Mouse (Mus musculus) brain, embryonic 14.5 days (tissue): ENCODE data around the gene Gm9833. TPM values are rescaled to one million over a fixed set of nuclear protein-coding genes. Genes with fewer than 3 reads are reported as not detected.
"Not testable (repeated sequence)": the region's sequence is repeated elsewhere in the genome, so short reads cannot be mapped to it uniquely, and the experiment has no call there.

Experiments used
- DNase-seq: peaks from one replicate; pipeline ENCODE4 v3.0.0-alpha.2; 2011; ENCODE audit warnings: low read depth
- CTCF ChIP-seq: fragments of 200-500 bp; IDR thresholded peaks from 2 replicates; pipeline ENCODE4 v1.5.1; 2012; ENCODE audit warnings: inconsistent platforms, mild to moderate bottlenecking, moderate library complexity, borderline replicate concordance; ENCODE audit not compliant: insufficient read depth, insufficient read length; ENCODE audit errors: extremely low read depth
- POLR2A ChIP-seq: fragments of 200-500 bp; IDR thresholded peaks from 2 replicates; pipeline ENCODE4 v1.6.1; 2012; ENCODE audit warnings: mild to moderate bottlenecking, inconsistent platforms, borderline replicate concordance; ENCODE audit not compliant: poor library complexity, insufficient read depth, insufficient read length, severe bottlenecking; ENCODE audit errors: extremely low read depth
- polyA plus RNA-seq: library from polyadenylated mRNA; depleted of rRNA; stranded (reverse); fragments of >200 nt; gene quantifications from 2 replicates; pipeline ENCODE4 v1.2.3, GENCODE M21; 2012; rRNA removed

Gm9833 gene
- polyA plus RNA-seq, result 6.0 and 11.8 TPM in 2 replicates

DNA sequence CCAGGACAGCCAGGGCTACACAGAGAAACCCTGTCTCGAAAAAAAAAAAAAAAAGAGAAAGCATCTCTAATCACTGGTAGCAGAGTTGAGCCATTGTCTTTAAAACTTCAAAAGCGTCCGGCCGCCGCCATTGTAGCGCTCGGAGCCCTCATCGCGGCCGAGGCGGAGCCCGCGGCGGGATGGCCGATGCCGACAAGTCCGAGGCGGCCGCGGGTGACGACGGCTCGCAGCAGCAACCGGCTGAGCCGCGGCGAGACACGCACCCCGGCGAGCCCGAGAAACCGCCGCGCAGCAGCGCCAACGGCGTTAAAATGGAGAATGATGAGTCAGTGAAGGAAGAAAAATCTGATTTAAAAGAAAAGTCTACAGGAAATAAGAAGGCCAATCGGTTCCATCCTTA lies at the start of gene Gm9833:
Gm9833 (plus strand) TSS at position 117 of the 400 bp plus-strand sequence.
- DNase-seq, result not testable (repeated sequence)

DNA sequence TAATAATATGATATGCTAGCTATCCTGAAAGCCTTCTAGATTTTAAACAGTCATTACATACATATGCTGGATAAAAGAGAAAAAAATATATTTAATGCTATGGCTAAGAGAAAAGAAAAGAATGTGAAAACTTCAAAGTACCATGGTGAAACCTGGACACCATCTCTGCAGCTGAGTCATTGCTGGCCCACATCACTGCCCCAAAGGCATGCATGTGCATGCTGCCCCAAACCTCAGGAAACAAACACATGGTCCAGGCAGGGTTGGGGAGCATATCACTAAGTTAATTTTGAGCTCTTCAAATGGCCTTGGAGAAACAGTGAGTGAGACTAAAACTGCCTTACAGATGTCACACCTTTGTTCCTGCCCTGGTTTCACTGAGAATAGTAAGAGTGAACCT lies 17.8 kb upstream of the Gm9833 start:
- DNase-seq, result no peak
- no peak for TF ChIP-seq CTCF
- no peak for TF ChIP-seq POLR2A

DNA sequence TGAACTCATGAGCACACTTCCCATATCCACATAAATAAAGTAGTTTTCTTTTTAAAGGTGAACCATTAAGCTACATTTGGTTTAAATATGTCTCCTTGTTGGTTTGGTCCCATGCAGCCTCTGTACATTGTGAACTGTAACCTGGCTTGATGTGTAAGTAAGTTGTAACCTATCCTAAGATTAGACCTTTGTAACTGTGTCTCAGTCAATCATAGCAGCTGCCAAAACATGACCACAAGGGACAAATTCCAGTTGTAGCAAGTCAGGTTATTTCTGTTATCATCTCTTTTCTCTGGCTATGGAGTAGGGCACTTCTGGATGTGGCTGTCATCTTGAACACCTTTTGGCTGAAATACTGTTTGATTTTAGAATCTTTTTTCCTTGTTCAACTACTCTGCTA lies 12.1 kb upstream of the Gm9833 start:
- TF ChIP-seq POLR2A (no peak), CTCF (no peak)
- DNase-seq, result no peak

DNA sequence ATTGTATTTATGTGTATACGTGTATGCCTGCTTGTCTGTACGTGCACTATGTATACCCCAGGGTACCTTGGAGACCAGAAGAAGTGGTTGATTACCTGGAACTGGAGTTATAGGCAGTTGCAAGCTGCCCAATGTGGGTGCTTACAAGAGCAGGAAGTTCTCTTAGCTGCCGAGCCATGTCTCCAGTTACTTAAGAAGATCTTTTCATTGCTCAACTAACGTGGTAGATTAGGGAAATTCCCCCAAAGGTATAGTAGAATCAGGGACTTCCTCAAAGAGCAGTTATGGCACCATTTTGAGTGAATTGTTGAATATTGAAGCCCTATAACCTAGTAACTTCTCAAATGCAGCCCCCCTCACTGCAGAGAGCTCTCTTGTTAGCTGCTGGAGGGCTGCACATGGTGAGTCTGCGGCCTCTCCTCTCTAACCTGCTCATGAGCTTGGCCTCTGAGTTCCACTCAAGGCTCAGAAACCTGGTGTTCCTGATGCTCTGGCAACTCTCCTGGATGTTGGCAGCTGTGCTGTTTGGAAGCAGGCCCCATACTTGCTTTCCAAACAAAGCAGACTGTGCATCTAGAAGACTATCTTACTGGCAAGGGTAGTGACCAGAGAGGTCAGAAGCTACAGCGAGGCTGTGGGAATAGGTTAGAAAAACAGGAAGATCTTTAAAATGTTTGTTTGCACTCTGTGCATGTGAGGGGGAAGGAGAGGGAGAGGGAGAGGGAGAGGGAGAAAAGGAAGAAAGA lies 10.6 kb upstream of the Gm9833 start:
- TF ChIP-seq CTCF (no peak), POLR2A (no peak)
- DNase-seq, result no peak

DNA sequence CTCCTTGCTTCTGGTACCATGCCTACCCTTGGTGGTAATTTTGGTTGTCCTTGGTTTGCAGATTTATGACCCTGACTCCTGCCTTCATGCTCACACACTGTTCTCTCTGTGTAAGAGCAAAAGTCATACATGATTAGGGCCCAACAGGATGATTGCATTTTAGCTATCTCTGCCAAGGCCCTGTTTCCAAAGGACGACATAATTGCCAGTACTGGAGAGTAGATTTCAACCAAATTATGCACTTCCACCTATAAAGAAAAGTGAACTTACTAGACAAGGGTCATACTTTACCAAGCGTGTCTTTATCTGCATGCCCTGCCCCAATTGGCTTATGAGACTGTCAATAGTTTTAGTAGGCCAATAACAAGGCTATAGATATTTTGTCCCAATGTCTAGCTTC lies 9.8 kb upstream of the Gm9833 start:
- no peak for DNase-seq

DNA sequence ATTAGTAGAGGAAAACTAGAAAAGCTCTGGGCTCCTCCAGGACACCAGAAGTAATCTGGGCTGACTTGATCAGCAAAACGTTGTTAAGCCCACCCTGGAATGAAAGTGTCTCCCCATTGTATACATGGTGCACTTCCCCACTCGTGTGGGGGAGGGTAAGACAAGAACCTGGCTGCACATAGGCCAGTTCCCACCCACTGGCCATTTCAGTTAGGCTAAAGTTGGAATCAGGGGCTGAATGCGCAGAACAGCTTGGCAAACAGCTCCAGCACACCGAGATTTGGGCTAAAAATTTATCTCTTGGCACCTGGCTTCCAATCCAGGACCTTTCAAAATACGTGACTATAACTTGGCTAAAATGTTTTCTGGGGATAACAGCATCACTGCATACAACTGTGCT lies 6.6 kb upstream of the Gm9833 start:
- TF ChIP-seq POLR2A (no peak), CTCF (no peak)
- no peak for DNase-seq

More for the DNA sequence above, 9.8 kb upstream of the Gm9833 start:
- TF ChIP-seq POLR2A, result no peak
- no peak for TF ChIP-seq CTCF

DNA sequence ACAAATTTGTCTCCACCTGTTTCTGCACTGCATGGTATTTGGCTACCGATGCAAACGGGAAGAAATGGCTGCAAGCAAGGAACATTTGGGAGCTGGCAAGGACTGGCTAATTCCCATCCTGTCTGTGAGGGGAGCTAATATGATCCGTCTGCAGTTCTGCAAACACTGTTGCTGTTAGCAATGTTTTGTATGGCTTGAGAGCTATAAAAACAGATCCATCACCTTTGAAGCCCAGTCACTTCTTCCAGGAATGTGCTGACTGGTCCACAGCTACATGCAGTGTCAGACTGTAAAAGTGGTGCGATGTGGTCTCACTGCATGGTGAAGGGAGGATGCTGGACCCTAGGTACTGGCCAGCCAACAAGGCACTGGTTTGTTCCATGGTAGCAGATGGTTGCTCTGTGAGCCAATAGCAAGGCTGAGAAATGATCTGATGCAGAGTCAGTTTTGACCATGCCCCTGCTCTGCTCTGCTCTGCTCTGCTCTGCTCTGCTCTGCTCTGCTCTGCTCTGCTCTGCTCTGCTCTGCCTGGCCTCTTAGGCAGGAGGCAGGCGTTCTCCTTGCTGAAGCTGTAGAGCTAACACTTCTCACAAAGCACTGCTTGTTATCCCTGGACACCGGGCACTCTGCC lies 5.9 kb upstream of the Gm9833 start:
- TF ChIP-seq CTCF, result no peak
- no peak for TF ChIP-seq POLR2A
- peak; percentile 52 for DNase-seq

DNA sequence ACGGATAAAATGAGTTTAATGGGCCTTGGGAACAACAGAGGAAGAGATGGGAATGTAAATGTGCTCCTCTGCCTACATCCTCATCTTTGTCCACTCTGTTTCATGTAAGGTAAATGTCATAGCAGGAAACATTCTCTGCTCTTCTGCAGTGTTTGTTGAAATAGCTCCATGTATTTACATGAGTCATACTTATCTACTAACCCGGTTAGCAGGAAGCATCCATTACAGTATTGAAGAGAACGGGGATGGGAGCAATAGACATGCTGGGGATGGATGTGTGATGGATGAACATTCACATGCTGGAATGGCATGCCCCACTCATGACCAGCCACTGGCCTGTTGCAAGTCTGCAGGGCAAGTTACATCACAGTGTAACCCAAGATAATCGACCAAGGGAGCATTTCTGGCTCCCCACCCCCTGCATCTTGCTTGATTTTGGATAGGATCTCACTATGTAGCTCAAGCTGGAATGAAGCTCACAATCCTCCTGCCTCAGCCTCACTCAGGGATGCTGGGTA lies 5.3 kb upstream of the Gm9833 start:
- no peak for DNase-seq
- TF ChIP-seq CTCF (no peak), POLR2A (no peak)

DNA sequence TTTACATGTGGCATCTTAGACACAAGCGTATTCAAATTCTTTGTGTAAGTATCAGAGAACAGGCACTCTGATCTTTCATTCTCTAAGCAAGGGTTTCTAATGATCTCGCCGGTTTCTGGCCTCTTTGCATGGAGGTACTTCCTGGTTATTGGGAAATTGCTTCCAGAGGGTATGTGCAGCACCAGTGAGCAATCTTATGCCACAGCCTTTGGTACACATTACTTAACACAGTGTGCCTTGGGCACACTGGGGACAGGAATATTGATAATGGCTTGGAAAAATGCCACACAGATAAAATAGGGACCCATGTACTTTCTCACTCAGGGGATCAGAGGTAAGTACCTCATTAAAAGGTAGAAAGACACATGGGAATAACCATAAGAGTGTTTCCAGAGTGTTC lies 3.8 kb upstream of the Gm9833 start:
- TF ChIP-seq POLR2A (no peak), CTCF (no peak)
- no peak for DNase-seq

DNA sequence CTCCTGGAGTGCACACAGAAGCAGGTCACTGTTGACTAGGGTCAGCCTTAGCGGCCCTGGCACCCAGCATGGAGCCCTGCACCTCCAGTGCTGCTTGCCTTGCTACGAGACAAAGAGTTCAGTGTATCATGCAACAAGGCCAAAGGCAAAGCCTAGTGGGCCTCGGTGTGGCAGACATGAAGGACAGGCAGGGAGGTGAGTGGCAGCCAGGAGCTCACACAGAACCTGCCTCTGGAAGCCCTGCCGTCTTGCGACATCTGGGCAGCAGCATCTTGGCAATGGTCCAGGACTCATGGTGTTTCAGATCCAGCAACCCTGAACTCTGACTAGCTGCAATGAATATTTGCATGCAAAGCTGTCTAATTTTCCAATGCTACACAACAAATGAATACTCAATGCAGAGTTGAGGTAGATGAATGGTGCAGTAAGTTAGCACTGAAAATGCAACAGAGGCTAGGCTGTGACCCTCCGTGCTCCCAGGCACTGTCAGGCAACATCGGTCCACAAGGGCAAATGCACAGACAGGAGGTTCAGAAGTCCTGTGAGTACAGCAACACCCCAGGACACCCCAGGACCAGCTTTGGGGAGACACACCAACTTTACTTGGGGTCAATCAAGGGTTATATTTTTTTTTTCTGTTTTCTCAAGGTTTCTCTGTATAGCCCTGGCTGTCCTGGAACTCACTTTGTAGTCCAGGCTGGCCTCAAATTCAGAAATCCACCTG lies 2.4 kb upstream of the Gm9833 start:
- TF ChIP-seq CTCF (no peak), POLR2A (no peak)
- DNase-seq, result peak; percentile 48

DNA sequence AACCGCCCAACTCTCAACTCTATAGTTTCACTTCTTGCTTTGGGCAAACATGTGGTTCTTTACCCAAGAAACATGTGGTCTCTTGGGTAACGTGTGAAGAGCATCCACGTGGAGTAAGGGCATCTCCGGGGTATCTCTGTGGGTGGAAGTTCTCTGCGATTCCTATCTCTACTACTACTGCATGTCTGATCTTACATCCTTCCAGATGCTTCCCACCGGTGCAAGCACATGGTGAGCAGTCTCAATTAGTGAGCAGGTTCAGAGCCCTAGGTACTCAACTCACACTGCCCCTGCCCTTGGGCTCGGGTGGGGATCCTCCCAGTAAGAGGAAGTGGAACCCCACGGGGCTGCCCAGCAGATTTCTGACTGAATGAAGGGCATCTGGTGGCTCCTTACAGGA lies 399 bp upstream of the Gm9833 start:
- TF ChIP-seq POLR2A, result no peak
- TF ChIP-seq CTCF, result no peak
- no peak for DNase-seq
